Mouse (Mus musculus) thymus, adult 2 months (tissue): ENCODE data around the gene Znrf2. TPM values are rescaled to one million over a fixed set of nuclear protein-coding genes. Genes with fewer than 3 reads are reported as not detected.

ENCODE experiments used
- DNase-seq: peaks from one replicate; pipeline ENCODE4 v3.0.0; 2021
- H3K27ac ChIP-seq: fragments of 200-500 bp; 2 replicates; pipeline ENCODE4 v1.5.1; 2012; ENCODE audit warnings: low read length, control low read depth; ENCODE audit not compliant: control insufficient read depth, insufficient read depth
- H3K27me3 ChIP-seq: fragments of 200-500 bp; 2 replicates; pipeline ENCODE4 v1.6.1; 2012; ENCODE audit warnings: mild to moderate bottlenecking, low read length, moderate library complexity, mixed read lengths; ENCODE audit not compliant: control insufficient read depth, insufficient read depth
- H3K36me3 ChIP-seq: fragments of 200-500 bp; 2 replicates; pipeline ENCODE4 v1.6.1; 2012; ENCODE audit warnings: mild to moderate bottlenecking, low read length, moderate library complexity; ENCODE audit not compliant: control insufficient read depth, insufficient read depth
- H3K4me1 ChIP-seq: fragments of 200-500 bp; replicated peaks from 2 replicates; pipeline ENCODE4 v1.6.1; 2012; ENCODE audit warnings: low read length; ENCODE audit not compliant: control insufficient read depth, insufficient read depth
- H3K4me3 ChIP-seq: fragments of 200-500 bp; 2 replicates; pipeline ENCODE4 v1.5.1; 2012; ENCODE audit warnings: mild to moderate bottlenecking, low read length, control low read depth, moderate library complexity; ENCODE audit not compliant: control insufficient read depth, insufficient read depth
- CTCF ChIP-seq: fragments of 200-500 bp; IDR thresholded peaks from 2 replicates; pipeline ENCODE4 v1.5.1; 2012; ENCODE audit warnings: mild to moderate bottlenecking, control low read depth, low read length, moderate library complexity, borderline replicate concordance; ENCODE audit not compliant: control insufficient read depth, poor library complexity, insufficient read depth; ENCODE audit errors: extremely low read depth
- POLR2A ChIP-seq: fragments of 200-500 bp; IDR thresholded peaks from 2 replicates; pipeline ENCODE4 v1.6.1; 2012; ENCODE audit warnings: mild to moderate bottlenecking, low read length, control low read depth, moderate library complexity; ENCODE audit not compliant: control insufficient read depth, poor library complexity, insufficient read depth; ENCODE audit errors: extremely low read depth
- WGBS: fragments of 180-500 bp; shearing (Covaris S2); methylation state at CpG from one replicate; pipeline ENCODE4 v1.1.7; 2018; 5-methylcytosine and 5-hydroxymethylcytosine counted together
- polyA plus RNA-seq: library from polyadenylated mRNA; depleted of rRNA; stranded (reverse); fragments of >200 nt; gene quantifications from 2 replicates; pipeline ENCODE4 v1.2.3, GENCODE M21; 2012

Gene Znrf2
- polyA plus RNA-seq, 1 experiment: 17.5 TPM

- no peaks in the 10 kb centered on the region for H3K27me3 ChIP-seq
- H3K36me3 ChIP-seq: no peaks in the 10 kb centered on the region
- H3K27ac ChIP-seq: no peak overlapping the region
- H3K4me1 ChIP-seq: peaks cover 5% of the 10 kb centered on the region
- TF ChIP-seq CTCF (no peak), POLR2A (no peak)
- DNase-seq: peak; percentile 69
- 21% methylated on average over 4 of the region's 4 CpGs for WGBS
- no peak overlapping the region for H3K4me3 ChIP-seq
These were observed 100.8 kb downstream of the Znrf2 start for GRCm38 (mm10) chr6:54917523-54917922.

GRCm38 (mm10) chr6:54918521-54918920 is 101.8 kb downstream of the Znrf2 start:
- 95% methylated on average over 5 of the region's 5 CpGs for WGBS
- Histone ChIP-seq H3K4me3 (no peak overlapping the region), H3K36me3 (no peaks in the 10 kb centered on the region), H3K27me3 (no peaks in the 10 kb centered on the region), H3K27ac (no peak overlapping the region), H3K4me1 (peaks cover 5% of the 10 kb centered on the region)
- no peak for DNase-seq
- TF ChIP-seq POLR2A (no peak), CTCF (no peak)

GRCm38 (mm10) chr6:54924538-54924937 is 107.8 kb downstream of the Znrf2 start:
- peaks cover 12% of the 10 kb centered on the region for H3K4me1 ChIP-seq

GRCm38 (mm10) chr6:54925736-54926440 is 109.2 kb downstream of the Znrf2 start:
- Histone ChIP-seq H3K27me3 (no peaks in the 10 kb centered on the region), H3K4me3 (no peak overlapping the region), H3K27ac (peak overlapping the region; percentile 67; the same call in 1 of the 2 replicates), H3K36me3 (no peaks in the 10 kb centered on the region), H3K4me1 (peaks cover 12% of the 10 kb centered on the region)
- TF ChIP-seq CTCF (no peak), POLR2A (no peak)
- DNase-seq: no peak
- WGBS: 18% methylated on average over 7 of the region's 7 CpGs

More at GRCm38 (mm10) chr6:54924538-54924937, 107.8 kb downstream of the Znrf2 start:
- H3K4me3 ChIP-seq: no peak overlapping the region
- H3K27ac ChIP-seq: no peak overlapping the region
- WGBS: 98% methylated on average over 16 of the region's 16 CpGs
- no peaks in the 10 kb centered on the region for H3K27me3 ChIP-seq
- H3K36me3 ChIP-seq: no peaks in the 10 kb centered on the region
- no peak for DNase-seq
- no peak for TF ChIP-seq CTCF

GRCm38 (mm10) chr6:54926899-54927298 is 110.2 kb downstream of the Znrf2 start:
- Histone ChIP-seq H3K36me3 (no peaks in the 10 kb centered on the region), H3K27me3 (no peaks in the 10 kb centered on the region), H3K4me3 (no peak overlapping the region), H3K4me1 (peaks cover 12% of the 10 kb centered on the region), H3K27ac (no peak overlapping the region)
- WGBS: 67% methylated on average over 2 of the region's 2 CpGs
- TF ChIP-seq POLR2A: no peak
- TF ChIP-seq CTCF: no peak
- no peak for DNase-seq

- peaks cover 12% of the 10 kb centered on the region for H3K4me1 ChIP-seq
- WGBS: 97% methylated on average over 6 of the region's 6 CpGs
- no peaks in the 10 kb centered on the region for H3K27me3 ChIP-seq
- H3K27ac ChIP-seq: no peak overlapping the region
- no peaks in the 10 kb centered on the region for H3K36me3 ChIP-seq
- no peak for DNase-seq
- H3K4me3 ChIP-seq: no peak overlapping the region
- TF ChIP-seq POLR2A: no peak
These were observed 111.2 kb downstream of the Znrf2 start for GRCm38 (mm10) chr6:54927946-54928345.

GRCm38 (mm10) chr6:54931641-54932040 is 114.9 kb downstream of the Znrf2 start:
- no peaks in the 10 kb centered on the region for H3K36me3 ChIP-seq
- no peak overlapping the region for H3K4me3 ChIP-seq
- no peak overlapping the region for H3K27ac ChIP-seq
- no peaks in the 10 kb centered on the region for H3K27me3 ChIP-seq
- no peak for DNase-seq
- peaks cover 10% of the 10 kb centered on the region for H3K4me1 ChIP-seq
- WGBS: 97% methylated on average over 4 of the region's 4 CpGs
- TF ChIP-seq POLR2A (no peak), CTCF (no peak)
